26 mouse cellular contexts compared by ENCODE assay signal in the genomic region with DNA sequence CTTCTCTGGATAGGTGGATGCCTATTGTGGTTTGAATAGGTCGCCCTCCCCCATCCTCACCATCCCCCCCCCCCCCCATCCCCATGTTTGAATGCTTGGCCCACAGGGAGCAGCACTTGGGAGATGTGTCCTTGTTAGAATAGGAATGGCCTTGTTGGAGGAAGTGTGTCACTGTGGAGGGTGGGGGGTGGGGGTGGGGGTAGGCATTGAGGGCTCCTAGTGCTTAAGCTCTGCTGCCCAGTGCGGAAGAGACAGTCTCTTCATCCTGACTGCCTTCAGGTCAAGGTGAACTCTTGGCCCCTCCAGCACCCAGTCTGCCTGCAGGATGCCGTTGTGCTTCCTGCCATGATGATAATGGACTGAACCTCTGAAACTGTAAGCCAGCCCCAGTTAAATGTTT.
"Had no signal": no experiment of that assay in that cellular context is flagged by ENCODE, and none has a peak within 500 bp of the region (broad histone marks: within the 10 kb centered on the region; RNA-seq: fewer than 3 reads in every experiment).

No protein-coding gene starts in this region.

- H3K36me3 ChIP-seq: heart, embryonic 13.5 days; heart, embryonic 15.5 days; intestine, embryonic 15.5 days; limb, embryonic 13.5 days; limb, embryonic 15.5 days; liver, embryonic 12.5 days had no signal

- ATAC-seq: hindbrain, embryonic 16.5 days; inflammation-experienced regulatory T-cells, adult 6 months; intestine, embryonic 15.5 days; intestine, postnatal 0 days; liver, embryonic 12.5 days had no signal

- H3K4me3 ChIP-seq: gastrocnemius, adult 2 months; heart, adult 2 months; heart, embryonic 13.5 days; heart, embryonic 15.5 days; intestine, embryonic 15.5 days; limb, embryonic 13.5 days; limb, embryonic 15.5 days; liver, embryonic 12.5 days had no signal

- H3K9ac ChIP-seq: heart, embryonic 13.5 days; heart, embryonic 15.5 days; hindbrain, embryonic 14.5 days; intestine, embryonic 15.5 days; limb, embryonic 13.5 days; limb, embryonic 15.5 days; liver, embryonic 12.5 days; liver, embryonic 14.5 days had no signal

- H3K27ac ChIP-seq: gastrocnemius, adult 2 months; heart, adult 2 months; heart, embryonic 13.5 days; heart, embryonic 15.5 days; hindbrain, embryonic 14.5 days; intestine, embryonic 15.5 days; limb, embryonic 13.5 days; limb, embryonic 15.5 days; liver, embryonic 12.5 days; liver, embryonic 14.5 days had no signal

- H3K9me3 ChIP-seq: intestine, embryonic 15.5 days had no signal

- H3K4me1 ChIP-seq: limb, embryonic 15.5 days had no signal

- DNase-seq: gastrocnemius, adult 2 months; gastrocnemius, postnatal 10 days; gastrocnemius, postnatal 36 days; heart, adult 11 months; heart, adult 2 months; heart, postnatal 14 days; heart, postnatal 36 days; kidney, adult 18-20 months; kidney, adult 8-10 months; kidney, postnatal 10 days; kidney, postnatal 4 days; layer of hippocampus, adult 9-11 months; layer of hippocampus, postnatal 36 days; left cerebral cortex, postnatal 4 days had no signal

- H3K4me2 ChIP-seq: heart, embryonic 11.5 days; heart, embryonic 13.5 days; heart, embryonic 15.5 days; hindbrain, embryonic 14.5 days; intestine, embryonic 15.5 days; limb, embryonic 13.5 days; limb, embryonic 15.5 days; liver, embryonic 12.5 days had no signal

- H3K27me3 ChIP-seq: heart, embryonic 13.5 days; heart, embryonic 15.5 days; intestine, embryonic 15.5 days; limb, embryonic 15.5 days; liver, embryonic 12.5 days had no signal
